Mouse (Mus musculus): ENCODE data around the gene Lrrn4cl. TPM values are rescaled to one million over a fixed set of nuclear protein-coding genes. Genes with fewer than 3 reads are reported as not detected.

The Lrrn4cl gene
- polyA plus RNA-seq, 1 experiment from 2014 or later, result 2.0 TPM

GRCm38 (mm10) chr19:8870838-8871237 lies 20.3 kb downstream of the Lrrn4cl start:
- H3K4me3 ChIP-seq (replicated peaks), result peak overlapping the region; percentile 68
- no peaks in the 10 kb centered on the region for H3K27me3 ChIP-seq (replicated peaks)
- peak overlapping the region; percentile 55 for H3K9ac ChIP-seq
- peak overlapping the region; percentile 55 for H3K4me2 ChIP-seq (replicated peaks)
- peak; percentile 44 for ATAC-seq
- H3K27ac ChIP-seq, result peak overlapping the region; percentile 59
- peaks cover 6% of the 10 kb centered on the region for H3K4me1 ChIP-seq (replicated peaks)
- WGBS, result 43% methylated on average over 9 of the region's 9 CpGs
- H3K36me3 ChIP-seq, result peaks cover 15% of the 10 kb centered on the region
- H3K9me3 ChIP-seq, result no peaks in the 10 kb centered on the region

GRCm38 (mm10) chr19:8871267-8872186 lies 21.0 kb downstream of the Lrrn4cl start, which contains the start of gene Ubxn1:
Ubxn1 (plus strand) TSS chr19:8871496.
- Histone ChIP-seq H3K4me3 (replicated peaks) (peak within 1 kb of the TSS; percentile 68), H3K9ac (peak within 1 kb of the TSS; percentile 85), H3K4me1 (replicated peaks) (peaks cover 6% of the 10 kb centered on the region), H3K4me2 (replicated peaks) (peak within 1 kb of the TSS; percentile 65), H3K27ac (peak within 1 kb of the TSS; percentile 81), H3K36me3 (peaks cover 15% of the 10 kb centered on the region), H3K9me3 (no peaks in the 10 kb centered on the region), H3K27me3 (replicated peaks) (no peaks in the 10 kb centered on the region)
- under 1% methylated on average over 59 of the region's 59 CpGs for WGBS
- ATAC-seq, result peak; percentile 98

GRCm38 (mm10) chr19:8872266-8872840 lies 21.8 kb downstream of the Lrrn4cl start:
- 58% methylated on average over 10 of the region's 10 CpGs for WGBS
- peak overlapping the region; percentile 65 for H3K4me2 ChIP-seq (replicated peaks)
- peaks cover 15% of the 10 kb centered on the region for H3K36me3 ChIP-seq
- no peaks in the 10 kb centered on the region for H3K27me3 ChIP-seq (replicated peaks)
- peak overlapping the region; percentile 81; the same call in 1 of the 2 replicates for H3K27ac ChIP-seq
- no peaks in the 10 kb centered on the region for H3K9me3 ChIP-seq
- peak overlapping the region; percentile 85 for H3K9ac ChIP-seq
- no peak for ATAC-seq
- peaks cover 6% of the 10 kb centered on the region for H3K4me1 ChIP-seq (replicated peaks)
- peak overlapping the region; percentile 68 for H3K4me3 ChIP-seq (replicated peaks)

- H3K4me3 ChIP-seq (replicated peaks), result no peak overlapping the region
- no peak for ATAC-seq
- 90% methylated on average over 7 of the region's 7 CpGs for WGBS
- no peaks in the 10 kb centered on the region for H3K27me3 ChIP-seq (replicated peaks)
- no peak overlapping the region for H3K4me2 ChIP-seq (replicated peaks)
- peaks cover 15% of the 10 kb centered on the region for H3K36me3 ChIP-seq
- H3K27ac ChIP-seq, result no peak overlapping the region
- no peaks in the 10 kb centered on the region for H3K9me3 ChIP-seq
- H3K9ac ChIP-seq, result no peak overlapping the region
- H3K4me1 ChIP-seq (replicated peaks), result peaks cover 10% of the 10 kb centered on the region
Measured at GRCm38 (mm10) chr19:8875031-8875430, 24.5 kb downstream of the Lrrn4cl start.

- Histone ChIP-seq H3K4me3 (replicated peaks) (peak within 1 kb of the TSS; percentile 71), H3K4me1 (replicated peaks) (0 out of 2 replicates have a peak, but pooled peaks cover 8% of the 10 kb centered on the region), H3K9me3 (no peaks in the 10 kb centered on the region), H3K27me3 (replicated peaks) (no peaks in the 10 kb centered on the region), H3K27ac (peak within 1 kb of the TSS; percentile 75), H3K9ac (peak within 1 kb of the TSS; percentile 86), H3K36me3 (peaks cover under 1% of the 10 kb centered on the region), H3K4me2 (replicated peaks) (peak within 1 kb of the TSS; percentile 82)
- peak; percentile 99 for ATAC-seq
- WGBS, result under 1% methylated on average over 42 of the region's 42 CpGs
Measured at GRCm38 (mm10) chr19:8880311-8881033, 29.9 kb downstream of the Lrrn4cl start, which contains the start of gene Uqcc3. Uqcc3 (minus strand) TSS chr19:8880923.

GRCm38 (mm10) chr19:8881034-8881392 lies 30.4 kb downstream of the Lrrn4cl start:
- Histone ChIP-seq H3K27ac (no peak overlapping the region), H3K9ac (peak overlapping the region; percentile 86), H3K27me3 (replicated peaks) (no peaks in the 10 kb centered on the region), H3K4me2 (replicated peaks) (peak overlapping the region; percentile 82), H3K4me1 (replicated peaks) (0 out of 2 replicates have a peak, but pooled peaks cover 8% of the 10 kb centered on the region), H3K4me3 (replicated peaks) (peak overlapping the region; percentile 71), H3K36me3 (no peaks in the 10 kb centered on the region), H3K9me3 (no peaks in the 10 kb centered on the region)
- peak; percentile 10; the same call in 1 of the 2 replicates for ATAC-seq
- 18% methylated on average over 3 of the region's 3 CpGs for WGBS

GRCm38 (mm10) chr19:8883616-8884015 lies 33.0 kb downstream of the Lrrn4cl start, which contains the start of the genes Lbhd1 and Gm49403:
Lbhd1 (plus strand) TSS chr19:8883732.
Gm49403 (plus strand) TSS chr19:8883930.
- Histone ChIP-seq H3K4me1 (replicated peaks) (peaks cover 13% of the 10 kb centered on the region; the same call in 1 of the 2 replicates), H3K4me2 (replicated peaks) (no peak within 1 kb of the TSS), H3K9ac (no peak within 1 kb of the TSS), H3K27me3 (replicated peaks) (no peaks in the 10 kb centered on the region), H3K36me3 (no peaks in the 10 kb centered on the region), H3K27ac (no peak within 1 kb of the TSS), H3K9me3 (no peaks in the 10 kb centered on the region), H3K4me3 (replicated peaks) (no peak within 1 kb of the TSS)
- ATAC-seq, result no peak
- 75% methylated on average over 3 of the region's 3 CpGs for WGBS

- H3K4me2 ChIP-seq (replicated peaks), result peak overlapping the region; percentile 57
- H3K27me3 ChIP-seq (replicated peaks), result no peaks in the 10 kb centered on the region
- WGBS, result 35% methylated on average over 1 of the region's 1 CpGs
- peak overlapping the region; percentile 78; the same call in 1 of the 2 replicates for H3K9ac ChIP-seq
- no peak overlapping the region for H3K4me3 ChIP-seq (replicated peaks)
- no peak for ATAC-seq
- H3K36me3 ChIP-seq, result no peaks in the 10 kb centered on the region; the same call in 1 of the 2 replicates
- H3K27ac ChIP-seq, result peak overlapping the region; percentile 84
- H3K4me1 ChIP-seq (replicated peaks), result peaks cover 9% of the 10 kb centered on the region
- H3K9me3 ChIP-seq, result no peaks in the 10 kb centered on the region
Measured at GRCm38 (mm10) chr19:8886916-8887584, 36.5 kb downstream of the Lrrn4cl start.

GRCm38 (mm10) chr19:8887585-8888463 lies 37.3 kb downstream of the Lrrn4cl start:
- no peak for ATAC-seq
- Histone ChIP-seq H3K4me1 (replicated peaks) (peaks cover 9% of the 10 kb centered on the region), H3K36me3 (no peaks in the 10 kb centered on the region; the same call in 1 of the 2 replicates), H3K4me3 (replicated peaks) (peak overlapping the region; percentile 69), H3K4me2 (replicated peaks) (peak overlapping the region; percentile 57), H3K9me3 (no peaks in the 10 kb centered on the region), H3K27me3 (replicated peaks) (no peaks in the 10 kb centered on the region), H3K27ac (peak overlapping the region; percentile 84), H3K9ac (peak overlapping the region; percentile 78)
- WGBS, result 15% methylated on average over 19 of the region's 19 CpGs

- no peaks in the 10 kb centered on the region for H3K27me3 ChIP-seq (replicated peaks)
- H3K4me1 ChIP-seq (replicated peaks), result peaks cover 12% of the 10 kb centered on the region
- H3K27ac ChIP-seq, result peak within 1 kb of the TSS; percentile 84
- no peaks in the 10 kb centered on the region for H3K9me3 ChIP-seq
- peak within 1 kb of the TSS; percentile 57 for H3K4me2 ChIP-seq (replicated peaks)
- peak within 1 kb of the TSS; percentile 78 for H3K9ac ChIP-seq
- H3K4me3 ChIP-seq (replicated peaks), result peak within 1 kb of the TSS; percentile 69
- no peaks in the 10 kb centered on the region; the same call in 1 of the 2 replicates for H3K36me3 ChIP-seq
- WGBS, result under 1% methylated on average over 58 of the region's 58 CpGs
- ATAC-seq, result peak; percentile 95
Measured at GRCm38 (mm10) chr19:8888511-8889385, 38.2 kb downstream of the Lrrn4cl start, which contains the start of the genes 1810009A15Rik and Gm49416. 1810009A15Rik (plus strand) TSS chr19:8888853. Gm49416 (plus strand) TSS chr19:8888926.
